In the genomic region with DNA sequence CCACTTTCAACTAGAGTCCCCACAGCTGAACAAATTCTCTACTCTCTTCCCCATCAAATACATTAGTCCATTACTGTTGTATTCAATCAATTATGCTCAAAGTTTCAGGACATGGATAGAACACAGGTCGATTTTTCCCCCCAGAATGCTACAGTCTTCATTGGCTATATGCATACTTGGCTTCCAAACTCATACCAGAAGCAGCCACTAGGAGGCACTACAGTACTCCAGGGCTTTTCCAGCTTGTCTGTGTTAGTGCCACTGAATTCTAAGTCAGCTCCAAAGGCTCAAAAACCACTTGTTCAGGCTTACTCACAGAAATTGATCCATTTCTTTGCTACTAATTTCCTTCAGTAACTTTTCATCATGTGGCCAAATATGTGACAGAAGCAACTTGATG, we compare ENCODE assay signal across 9 mouse cellular contexts.
A peak's percentile ranks its signal among the peaks of the same experiment; 100 is the strongest.
DNase-seq lines count a peak whose midpoint lies in the region; ATAC-seq lines count a peak whose summit lies in the region.
"Had no signal": no experiment of that assay in that cellular context is flagged by ENCODE, and none has a peak within 500 bp of the region (broad histone marks: within the 10 kb centered on the region; RNA-seq: fewer than 3 reads in every experiment).

No protein-coding gene starts in this region.

- no peak overlapping the region for H3K4me3 ChIP-seq in hindbrain, embryonic 14.5 days (replicated peaks; ENCODE audit: low read length)
- no peak overlapping the region for H3K4me3 ChIP-seq in hindbrain, embryonic 16.5 days (ENCODE audit: low read length)
- H3K4me3 ChIP-seq: myocyte had no signal

- no peak overlapping the region for H3K4me2 ChIP-seq in hindbrain, embryonic 14.5 days (replicated peaks)
- no peak overlapping the region for H3K4me2 ChIP-seq in hindbrain, embryonic 16.5 days (ENCODE audit: low read length)

- WGBS in hindbrain, embryonic 14.5 days: 45% methylated on average over 1 of the region's 1 CpGs
- 62% methylated on average over 1 of the region's 1 CpGs for WGBS in hindbrain, embryonic 16.5 days

- H3K36me3 ChIP-seq in hindbrain, embryonic 14.5 days (replicated peaks; ENCODE audit: control insufficient read depth, insufficient read depth): no peaks in the 10 kb centered on the region
- no peaks in the 10 kb centered on the region for H3K36me3 ChIP-seq in hindbrain, embryonic 16.5 days (ENCODE audit: control insufficient read depth, insufficient read depth, low read length)

- H3K9ac ChIP-seq in hindbrain, embryonic 14.5 days: no peak overlapping the region
- no peak overlapping the region for H3K9ac ChIP-seq in hindbrain, embryonic 16.5 days (ENCODE audit: low read depth, low read length)

- no peaks in the 10 kb centered on the region for H3K27me3 ChIP-seq in hindbrain, embryonic 14.5 days (ENCODE audit: control insufficient read depth, insufficient read depth, low read length)
- no peaks in the 10 kb centered on the region for H3K27me3 ChIP-seq in hindbrain, embryonic 16.5 days (replicated peaks; ENCODE audit: control insufficient read depth, insufficient read depth, low read length)

- 0 out of 2 replicates have a peak, but pooled peaks cover under 1% of the 10 kb centered on the region for H3K4me1 ChIP-seq in hindbrain, embryonic 14.5 days (replicated peaks; ENCODE audit: control insufficient read depth, insufficient read depth, low read length)
- H3K4me1 ChIP-seq in hindbrain, embryonic 16.5 days (ENCODE audit: control insufficient read depth, insufficient read depth, low read depth, low read length): no peaks in the 10 kb centered on the region

- no peak for ATAC-seq in hindbrain, embryonic 14.5 days (ENCODE audit: low FRiP score)
- no peak for ATAC-seq in hindbrain, embryonic 16.5 days
- ATAC-seq in inflammation-experienced regulatory T-cells, adult 6 months: no peak

- H3K9me3 ChIP-seq in hindbrain, embryonic 14.5 days (ENCODE audit: control insufficient read depth, low read length): no peaks in the 10 kb centered on the region
- H3K9me3 ChIP-seq in hindbrain, embryonic 16.5 days (ENCODE audit: control insufficient read depth, low read length): no peaks in the 10 kb centered on the region

- H3K27ac ChIP-seq in hindbrain, embryonic 14.5 days: no peak overlapping the region
- H3K27ac ChIP-seq in hindbrain, embryonic 16.5 days (ENCODE audit: low read depth, low read length): no peak overlapping the region

- DNase-seq in hindbrain, embryonic 14.5 days (ENCODE audit: low spot score): peak; percentile 42
- DNase-seq in testis, postnatal 10 days (ENCODE audit: low spot score): peak; percentile 56
- DNase-seq in testis, postnatal 14 days (ENCODE audit: low spot score): no peak
- peak; percentile 78 for DNase-seq in embryo, embryonic 10.5 days (ENCODE audit: low spot score)
- DNase-seq in layer of hippocampus, postnatal 14 days (ENCODE audit: low spot score in 2 of 2): peak; percentile 19 to 20
- no peak for DNase-seq in adipocyte (ENCODE audit: low spot score)

Comparison
In these comparisons a context has a peak if more than half of its experiments do, and no peak if none do; other contexts are left out.
1. DNase-seq: peak in hindbrain, embryonic 14.5 days (single experiment), testis, postnatal 10 days (single experiment), embryo, embryonic 10.5 days (single experiment) and layer of hippocampus, postnatal 14 days (2 of 2); none in testis, postnatal 14 days (single experiment) and adipocyte (single experiment).